Mouse (Mus musculus) fibroblast of lung, adult 2 months (primary cell): ENCODE results near the gene Olfr510.
"Not testable (repeated sequence)": the region's sequence is repeated elsewhere in the genome, so short reads cannot be mapped to it uniquely, and the experiment has no call there.

ENCODE experiments used
- DNase-seq: peaks from one replicate; pipeline ENCODE4 v3.0.0-alpha.2; 2011; ENCODE audit warnings: low read depth

The Olfr510 gene

GRCm38 (mm10) chr7:108666118-108666517 is at the start of gene Olfr510:
Gene Olfr510 (plus strand): TSS chr7:108666418.
- DNase-seq, result no peak

DNA sequence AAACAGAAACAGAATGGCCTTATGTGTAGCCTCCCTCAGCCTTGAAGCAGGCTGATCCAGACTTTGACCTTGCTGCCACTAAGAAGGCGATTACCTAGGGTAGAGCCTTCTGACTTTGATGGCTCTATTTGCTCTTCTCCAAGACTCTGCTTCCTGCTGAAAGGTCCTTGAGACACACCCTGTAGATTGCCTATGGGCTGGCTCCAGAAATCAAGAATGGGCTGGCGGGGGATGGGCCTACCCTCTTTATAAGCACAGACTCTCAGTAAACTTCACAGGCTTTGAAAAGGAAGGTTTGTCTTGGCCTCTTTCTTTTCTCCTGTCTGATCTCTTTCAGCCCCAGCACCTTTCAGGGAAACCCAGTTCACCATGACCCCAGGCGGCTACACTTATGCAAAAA is 49.4 kb upstream of the Olfr510 start:
- DNase-seq, result not testable (repeated sequence)

GRCm38 (mm10) chr7:108621514-108621913 is 44.7 kb upstream of the Olfr510 start, which contains the start of gene Olfr507:
Gene Olfr507 (plus strand): TSS chr7:108621814.
- no peak for DNase-seq

DNA sequence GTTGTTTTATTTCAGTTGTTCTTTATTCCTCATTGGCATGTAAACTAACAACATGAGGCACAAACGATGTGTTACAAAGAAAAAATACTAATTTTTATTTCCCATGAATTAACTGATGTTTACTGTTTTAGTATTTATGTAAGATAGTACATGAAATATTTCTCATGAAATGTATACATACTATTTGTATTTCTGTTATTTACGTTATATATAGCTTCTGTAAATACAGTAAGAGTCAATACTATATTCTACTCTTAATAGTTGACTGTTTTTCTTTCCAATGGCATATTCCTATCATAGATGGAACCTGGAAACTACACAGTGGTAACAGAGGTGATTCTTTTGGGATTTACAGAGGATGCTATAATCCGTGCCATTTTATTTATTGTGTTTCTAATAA is 36.5 kb upstream of the Olfr510 start, which contains the start of gene Olfr508:
Gene Olfr508, plus strand, starts transcription at position 301 of the 400 bp plus-strand sequence.
- no peak for DNase-seq

GRCm38 (mm10) chr7:108651806-108652205 is 14.4 kb upstream of the Olfr510 start, which contains the start of gene Olfr509:
Gene Olfr509 (minus strand): TSS chr7:108651906.
- no peak for DNase-seq

- no peak for DNase-seq
Observed at GRCm38 (mm10) chr7:108662419-108662818, 3.8 kb upstream of the Olfr510 start.

DNA sequence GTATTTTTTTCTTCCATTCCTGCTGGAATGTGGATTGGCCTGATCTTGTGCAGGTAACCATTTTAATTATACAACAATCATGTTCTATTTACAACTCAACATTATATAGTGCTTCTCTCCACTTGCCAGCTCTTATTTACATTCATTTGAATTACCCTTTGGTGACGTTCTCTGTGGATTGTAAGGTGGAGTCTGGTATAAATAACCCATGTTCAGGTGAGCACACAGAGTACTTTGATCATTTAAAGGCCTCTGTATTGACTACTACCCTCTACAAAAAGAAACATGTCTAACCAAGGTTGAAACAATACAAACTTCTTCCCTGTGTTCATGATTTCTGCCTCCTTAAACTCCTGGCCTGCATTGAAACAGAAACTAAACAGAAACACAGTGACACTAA is 4.8 kb downstream of the Olfr510 start:
- DNase-seq, result no peak

DNA sequence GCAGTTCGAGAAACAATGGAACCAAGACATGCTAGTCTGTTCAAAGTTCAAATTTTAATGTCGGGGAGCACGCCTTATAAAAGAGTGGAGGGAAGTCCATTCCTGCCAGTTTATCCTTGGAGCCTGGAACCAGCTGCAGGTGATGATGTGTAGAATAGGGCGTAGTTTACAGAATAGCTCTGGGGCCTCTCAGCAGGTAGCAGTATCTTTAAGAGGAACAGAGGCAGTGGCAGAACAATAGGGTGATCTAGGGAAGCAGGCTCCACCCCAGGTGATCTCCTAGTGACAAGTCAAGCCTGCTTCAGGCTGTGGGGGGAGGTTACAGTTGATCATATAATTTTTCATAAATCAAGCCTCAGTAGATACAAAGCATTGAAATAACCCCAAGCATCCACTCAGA is 12.7 kb downstream of the Olfr510 start:
- DNase-seq, result no peak

- DNase-seq, result no peak
Observed at GRCm38 (mm10) chr7:108713020-108713419, 46.8 kb downstream of the Olfr510 start, which contains the start of gene Olfr512. Gene Olfr512 (plus strand): TSS chr7:108713320.
